Mouse (Mus musculus): ENCODE results near the gene Capn11.

Capn11 gene

DNA sequence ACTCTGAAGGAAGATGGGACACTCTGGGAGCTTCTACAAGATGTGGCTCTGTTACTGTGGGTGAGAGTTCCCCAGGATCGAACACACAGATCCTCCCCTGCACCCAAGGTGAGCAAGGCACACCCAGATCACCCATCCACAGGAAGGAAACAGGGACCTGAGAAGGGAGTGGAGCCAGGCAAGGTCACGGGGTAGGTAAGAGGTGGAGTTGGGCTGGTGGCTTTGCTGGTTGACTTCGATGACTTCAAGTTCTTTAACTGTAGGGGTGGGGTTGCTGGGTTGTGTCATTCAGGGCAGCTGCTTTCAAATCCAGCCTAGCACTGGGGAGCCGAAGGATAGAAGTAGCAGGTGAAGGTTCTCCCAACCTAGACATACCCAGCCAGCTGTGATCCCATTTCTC is 23.7 kb upstream of the Capn11 start:
- no peak for DNase-seq (ENCODE audit: low spot score)

DNA sequence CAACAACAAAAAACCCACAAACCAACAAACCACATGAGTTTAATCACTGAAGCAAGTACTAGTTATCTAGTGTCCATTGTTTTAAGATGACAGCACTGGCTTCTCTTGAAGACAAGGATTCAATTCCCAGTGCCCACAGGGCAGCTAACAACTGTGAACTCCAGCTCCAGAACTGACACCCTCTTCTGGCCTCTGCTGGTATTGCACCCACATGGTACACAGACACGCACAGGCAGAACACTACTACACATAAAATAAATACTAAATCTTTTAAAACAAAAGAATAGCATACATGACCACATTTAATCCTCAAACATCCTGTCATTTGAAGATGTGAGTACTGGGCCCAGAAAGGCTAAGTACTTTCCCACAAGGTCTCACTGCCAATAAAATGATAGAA is 22.5 kb upstream of the Capn11 start:
- DNase-seq (ENCODE audit: low spot score): no peak

DNA sequence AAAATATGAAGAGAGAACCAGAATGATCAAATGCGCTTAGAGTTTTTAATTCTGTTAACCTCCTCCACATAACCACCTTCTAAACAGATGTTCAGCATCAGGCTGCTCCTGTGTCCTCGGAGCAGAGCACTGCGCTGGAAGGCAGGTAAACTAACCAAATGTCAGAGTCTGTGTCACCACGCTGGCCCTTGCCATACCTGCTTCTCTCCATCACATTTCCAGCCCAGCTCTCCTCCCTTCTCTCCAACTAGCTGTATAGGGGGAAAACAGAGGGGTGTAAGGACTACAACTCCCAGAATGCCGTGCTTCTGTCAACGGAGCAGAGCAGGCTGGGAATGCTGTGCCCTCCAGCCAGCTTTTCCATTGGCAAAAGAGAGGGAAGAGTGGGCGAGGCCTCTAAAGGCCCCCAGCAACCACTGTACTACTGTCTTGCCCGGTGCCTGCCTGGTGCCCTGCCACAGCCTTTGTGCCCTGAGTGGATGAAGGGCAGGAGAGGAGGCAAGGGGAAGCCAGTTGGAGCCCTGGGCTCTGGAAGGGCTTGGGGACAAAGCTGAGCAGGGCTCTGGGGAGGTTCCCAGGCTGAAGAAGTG is 21.4 kb upstream of the Capn11 start:
- DNase-seq (ENCODE audit: low spot score): no peak

GRCm38 (mm10) chr17:45678106-45678505 is 19.0 kb upstream of the Capn11 start:
- peak; percentile 76 for DNase-seq (ENCODE audit: low spot score)

GRCm38 (mm10) chr17:45672598-45672997 is 13.5 kb upstream of the Capn11 start:
- no peak for DNase-seq (ENCODE audit: low spot score)

DNA sequence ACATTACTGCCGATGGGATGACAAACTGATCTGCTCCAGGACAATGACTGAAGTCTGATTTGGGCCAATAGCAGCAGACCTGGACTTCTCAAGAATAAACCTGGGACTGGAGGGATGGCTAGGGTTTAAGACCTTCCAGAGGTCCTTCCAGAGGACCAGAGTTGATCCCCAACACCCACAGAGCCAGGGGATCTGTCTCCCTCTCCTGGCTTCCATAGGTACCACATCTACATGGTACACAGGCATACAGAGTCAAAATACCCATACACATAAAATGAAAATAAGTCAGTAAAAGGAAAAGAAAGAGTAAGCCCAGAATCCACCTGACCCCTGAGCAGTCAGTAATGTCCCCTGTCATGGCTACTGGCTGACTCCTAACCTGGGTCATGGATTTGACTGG is 12.7 kb upstream of the Capn11 start:
- no peak for DNase-seq (ENCODE audit: low spot score)

GRCm38 (mm10) chr17:45667986-45668385 is 8.9 kb upstream of the Capn11 start:
- DNase-seq (ENCODE audit: low spot score): no peak

GRCm38 (mm10) chr17:45667481-45667880 is 8.4 kb upstream of the Capn11 start:
- no peak for DNase-seq (ENCODE audit: low spot score)

DNA sequence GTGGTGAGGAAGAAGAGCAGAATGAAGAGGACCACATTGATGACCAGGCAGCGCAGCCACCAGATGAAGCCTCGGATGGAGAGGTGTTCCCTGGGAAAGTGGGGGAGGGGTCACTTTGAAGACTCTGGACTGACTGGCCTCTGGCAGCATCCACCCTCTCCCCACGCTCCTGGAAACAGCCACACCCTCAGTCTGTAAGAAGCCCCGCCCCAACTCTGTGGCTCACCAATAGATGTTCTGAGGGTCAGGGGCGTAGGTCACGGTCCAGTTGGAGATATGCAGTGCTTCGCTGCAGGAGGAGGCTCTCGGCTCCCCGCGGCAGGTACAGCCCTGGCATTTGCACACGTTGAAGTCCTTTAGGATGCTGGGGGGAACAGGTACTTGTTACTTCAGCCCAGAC is 7.0 kb upstream of the Capn11 start:
- no peak for DNase-seq (ENCODE audit: low spot score)

GRCm38 (mm10) chr17:45664608-45665007 is 5.5 kb upstream of the Capn11 start:
- DNase-seq (ENCODE audit: low spot score): no peak

DNA sequence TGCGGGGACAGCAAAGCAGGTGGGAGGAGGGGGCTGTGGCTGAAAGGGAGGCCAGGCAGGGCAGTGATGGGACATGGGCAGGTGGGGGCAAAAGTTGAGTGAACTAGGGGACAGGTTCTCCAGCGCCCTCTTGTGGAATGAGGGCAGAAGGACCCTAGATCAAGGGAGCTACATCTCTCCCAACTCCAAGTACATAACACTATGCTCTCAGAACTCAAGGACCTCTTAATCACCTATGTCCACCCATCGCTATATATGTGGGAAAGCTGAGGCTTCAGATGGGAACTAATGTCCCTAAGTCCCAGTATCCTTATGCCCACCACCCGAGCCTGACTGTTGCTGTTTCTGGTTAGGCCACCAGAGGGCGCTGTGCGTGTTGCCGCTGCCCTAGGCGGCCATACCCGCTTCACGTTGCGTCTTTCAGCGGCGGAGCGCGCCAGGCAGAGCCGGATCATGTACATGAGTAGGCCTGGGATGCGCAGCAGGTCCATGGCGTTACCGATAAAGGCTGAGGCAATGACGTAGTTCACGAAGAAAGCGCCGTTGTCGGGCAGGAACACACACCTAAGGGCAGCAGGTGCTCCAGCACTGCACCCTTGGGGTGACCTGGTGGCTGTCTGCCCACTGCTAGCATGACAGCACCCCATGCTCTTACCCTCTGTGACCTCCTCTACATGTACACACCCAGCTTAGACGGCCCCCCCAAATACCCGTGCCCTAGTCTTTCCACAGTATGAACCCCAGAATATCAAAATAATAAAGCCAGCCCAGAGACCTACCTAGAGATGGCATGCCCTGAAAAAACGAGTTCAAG is 4.2 kb upstream of the Capn11 start:
- peak; percentile 68 for DNase-seq (ENCODE audit: low spot score)

- DNase-seq (ENCODE audit: low spot score): no peak
These were observed 3.3 kb downstream of the Capn11 start for GRCm38 (mm10) chr17:45655820-45656219.

- DNase-seq (ENCODE audit: low spot score): no peak
These were observed 5.9 kb downstream of the Capn11 start for GRCm38 (mm10) chr17:45653233-45653632.

DNA sequence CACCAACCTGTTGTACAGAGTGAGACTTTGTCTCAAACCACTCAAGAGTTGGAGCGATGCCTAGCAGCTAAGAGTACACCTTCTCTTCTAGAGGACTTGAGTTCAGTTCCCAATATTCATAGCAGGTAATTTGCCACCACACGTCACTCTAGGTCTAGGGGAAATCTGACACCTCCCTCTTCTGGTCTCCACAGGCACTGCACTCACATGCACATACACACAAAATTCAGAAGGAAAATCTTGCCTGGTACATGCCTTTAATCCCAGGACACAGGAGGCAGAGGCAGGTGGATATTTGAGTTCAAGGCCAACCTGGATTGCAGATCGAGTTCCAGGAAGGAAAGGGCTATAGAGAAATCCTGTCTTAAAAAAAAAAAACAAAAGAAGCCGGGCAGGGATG is 14.9 kb downstream of the Capn11 start:
- DNase-seq (ENCODE audit: low spot score): no peak

- peak; percentile 80 for DNase-seq (ENCODE audit: low spot score)
These were observed 16.4 kb downstream of the Capn11 start for GRCm38 (mm10) chr17:45642701-45643100.

GRCm38 (mm10) chr17:45641981-45642380 is 17.1 kb downstream of the Capn11 start:
- no peak for DNase-seq (ENCODE audit: low spot score)

GRCm38 (mm10) chr17:45638596-45639295 is 20.4 kb downstream of the Capn11 start:
- no peak for DNase-seq (ENCODE audit: low spot score)

GRCm38 (mm10) chr17:45634033-45634432 is 25.1 kb downstream of the Capn11 start:
- DNase-seq (ENCODE audit: low spot score): no peak

GRCm38 (mm10) chr17:45631940-45632339 is 27.2 kb downstream of the Capn11 start:
- DNase-seq (ENCODE audit: low spot score): no peak

- no peak for DNase-seq (ENCODE audit: low spot score)
These were observed 28.1 kb downstream of the Capn11 start for GRCm38 (mm10) chr17:45630992-45631391.

DNA sequence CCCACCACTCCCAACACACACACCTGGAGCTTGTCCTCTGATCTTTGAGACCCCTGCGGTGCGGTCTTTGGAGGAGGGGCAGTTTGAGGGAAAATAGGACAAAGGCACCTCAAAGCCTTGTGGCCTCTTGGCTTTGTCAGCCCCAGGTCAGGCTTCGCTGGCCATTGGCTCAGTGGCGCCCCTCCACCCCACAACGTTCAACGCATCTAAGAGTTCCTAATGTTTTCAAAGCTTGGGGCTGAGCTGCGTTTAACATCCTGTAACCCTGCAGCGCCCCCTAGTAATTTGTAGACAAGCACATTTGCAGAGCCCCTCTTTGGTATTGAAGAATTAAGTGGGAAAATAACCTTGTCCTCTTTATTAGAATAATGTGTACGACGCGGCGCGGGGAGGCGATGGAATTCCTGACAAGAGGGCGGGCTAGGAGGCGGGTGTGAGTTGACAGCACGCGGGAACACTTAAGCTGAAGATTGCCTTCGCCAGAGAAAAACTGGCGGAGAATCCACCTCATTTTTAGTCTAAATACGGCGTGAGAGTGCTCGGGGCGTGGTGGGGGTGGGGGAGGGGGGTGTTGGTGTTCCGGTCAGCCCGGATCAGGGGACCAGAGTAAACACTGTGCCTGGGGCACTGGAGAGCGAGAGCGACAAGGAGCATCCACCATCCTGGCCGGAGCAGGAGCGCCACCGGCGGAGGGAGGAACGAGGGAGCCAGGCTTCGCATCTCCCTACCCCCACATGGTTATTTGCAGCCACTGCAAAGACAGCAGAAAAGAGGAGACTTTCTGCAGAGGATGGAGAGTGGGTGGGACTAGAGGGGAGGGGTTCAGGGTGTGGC is 29.0 kb downstream of the Capn11 start:
- DNase-seq (ENCODE audit: low spot score): peak; percentile 47
